Mouse (Mus musculus) embryonic fibroblast, embryonic 13.5 days (primary cell): ENCODE measurements around the gene Dync2li1. TPM values are rescaled to one million over a fixed set of nuclear protein-coding genes. Genes with fewer than 3 reads are reported as not detected.

Experiments
- H3K27ac ChIP-seq: 2 replicates; pipeline ENCODE4 v1.5.1; 2012; ENCODE audit warnings: low read length, control low read depth, inconsistent platforms; ENCODE audit not compliant: insufficient read depth
- H3K4me1 ChIP-seq: 2 replicates; pipeline ENCODE4 v1.6.1; 2011; ENCODE audit warnings: low read length; ENCODE audit not compliant: control insufficient read depth, insufficient read depth
- H3K4me3 ChIP-seq: 2 replicates; pipeline ENCODE4 v1.5.1; 2011; ENCODE audit warnings: mild to moderate bottlenecking, control low read depth, low read length; ENCODE audit not compliant: insufficient read depth
- CTCF ChIP-seq: IDR thresholded peaks from 2 replicates; pipeline ENCODE4 v1.5.1; 2011; ENCODE audit warnings: mild to moderate bottlenecking, control low read depth, low read length, moderate library complexity, borderline replicate concordance; ENCODE audit not compliant: insufficient read depth
- POLR2A ChIP-seq: IDR thresholded peaks from 2 replicates; pipeline ENCODE4 v1.6.1; 2011; ENCODE audit warnings: low read depth, mild to moderate bottlenecking, control low read depth, low read length, moderate library complexity
- polyA plus RNA-seq: library from polyadenylated mRNA; stranded (reverse); fragments of >200 nt; gene quantifications from 2 replicates; pipeline ENCODE4 v1.2.4, GENCODE M21; 2011; ENCODE audit warnings: low read depth; ENCODE audit not compliant: missing spikeins, insufficient read length

Dync2li1 gene
- polyA plus RNA-seq, 1 experiment: 21.4 TPM

GRCm38 (mm10) chr17:84591431-84592150 is 34.7 kb upstream of the Dync2li1 start:
- Histone ChIP-seq H3K4me1 (no peaks in the 10 kb centered on the region), H3K4me3 (no peak overlapping the region)
- no peak for TF ChIP-seq POLR2A
- no peak for TF ChIP-seq CTCF

GRCm38 (mm10) chr17:84596015-84596441 is 30.3 kb upstream of the Dync2li1 start:
- Histone ChIP-seq H3K27ac (no peak overlapping the region), H3K4me1 (no peaks in the 10 kb centered on the region; the same call in 1 of the 2 replicates), H3K4me3 (no peak overlapping the region)
- no peak for TF ChIP-seq CTCF
- TF ChIP-seq POLR2A: no peak

More at GRCm38 (mm10) chr17:84591431-84592150, 34.7 kb upstream of the Dync2li1 start:
- H3K27ac ChIP-seq: no peak overlapping the region

GRCm38 (mm10) chr17:84596501-84596900 is 29.8 kb upstream of the Dync2li1 start:
- TF ChIP-seq POLR2A: no peak
- no peak for TF ChIP-seq CTCF
- Histone ChIP-seq H3K4me3 (no peak overlapping the region), H3K4me1 (no peaks in the 10 kb centered on the region; the same call in 1 of the 2 replicates), H3K27ac (no peak overlapping the region)

GRCm38 (mm10) chr17:84597859-84598258 is 28.4 kb upstream of the Dync2li1 start:
- H3K4me1 ChIP-seq: no peaks in the 10 kb centered on the region; the same call in 1 of the 2 replicates
- TF ChIP-seq CTCF: no peak
- no peak for TF ChIP-seq POLR2A

GRCm38 (mm10) chr17:84598928-84599327 is 27.4 kb upstream of the Dync2li1 start:
- H3K4me1 ChIP-seq: no peaks in the 10 kb centered on the region; the same call in 1 of the 2 replicates
- no peak for TF ChIP-seq POLR2A
- no peak for TF ChIP-seq CTCF
- no peak overlapping the region for H3K4me3 ChIP-seq
- peak overlapping the region; percentile 79; the same call in 1 of the 2 replicates for H3K27ac ChIP-seq

More at GRCm38 (mm10) chr17:84597859-84598258, 28.4 kb upstream of the Dync2li1 start:
- Histone ChIP-seq H3K27ac (no peak overlapping the region), H3K4me3 (no peak overlapping the region)

GRCm38 (mm10) chr17:84600051-84600983 is 26.0 kb upstream of the Dync2li1 start:
- TF ChIP-seq POLR2A (no peak), CTCF (no peak)
- no peaks in the 10 kb centered on the region; the same call in 1 of the 2 replicates for H3K4me1 ChIP-seq
- no peak overlapping the region for H3K4me3 ChIP-seq
- H3K27ac ChIP-seq: peak overlapping the region; percentile 77

GRCm38 (mm10) chr17:84601805-84602204 is 24.5 kb upstream of the Dync2li1 start:
- H3K27ac ChIP-seq: no peak overlapping the region; the same call in 1 of the 2 replicates
- H3K4me3 ChIP-seq: no peak overlapping the region
- no peaks in the 10 kb centered on the region; the same call in 1 of the 2 replicates for H3K4me1 ChIP-seq
- TF ChIP-seq CTCF: no peak
- no peak for TF ChIP-seq POLR2A

GRCm38 (mm10) chr17:84603202-84603627 is 23.1 kb upstream of the Dync2li1 start:
- H3K4me3 ChIP-seq: no peak overlapping the region
- TF ChIP-seq CTCF: no peak
- TF ChIP-seq POLR2A: no peak
- no peak overlapping the region for H3K27ac ChIP-seq

GRCm38 (mm10) chr17:84603709-84604420 is 22.4 kb upstream of the Dync2li1 start:
- TF ChIP-seq CTCF (no peak), POLR2A (no peak)
- Histone ChIP-seq H3K27ac (no peak overlapping the region), H3K4me3 (no peak overlapping the region), H3K4me1 (no peaks in the 10 kb centered on the region; the same call in 1 of the 2 replicates)

More at GRCm38 (mm10) chr17:84603202-84603627, 23.1 kb upstream of the Dync2li1 start:
- no peaks in the 10 kb centered on the region; the same call in 1 of the 2 replicates for H3K4me1 ChIP-seq
